ENCODE assay signal across 17 mouse cellular contexts in genomic region chr7:47053287-47053686, GRCm38 (mm10). TPM values are rescaled to one million over a fixed set of nuclear protein-coding genes. Genes with fewer than 3 reads are reported as not detected.
A peak's percentile ranks its signal among the peaks of the same experiment; 100 is the strongest.
DNase-seq lines count a peak whose midpoint lies in the region; ATAC-seq lines count a peak whose summit lies in the region.
"Had no signal": no experiment of that assay in that cellular context is flagged by ENCODE, and none has a peak within 500 bp of the region (broad histone marks: within the 10 kb centered on the region; RNA-seq: fewer than 3 reads in every experiment).

No protein-coding gene starts in this region.

- WGBS in kidney, embryonic 16.5 days: 95% methylated on average over 15 of the region's 15 CpGs

- H3K27me3 ChIP-seq in kidney, embryonic 16.5 days (ENCODE audit: insufficient read depth, low read length): no peaks in the 10 kb centered on the region
- H3K27me3 ChIP-seq: neural tube, embryonic 12.5 days had no signal

- ATAC-seq in kidney, embryonic 16.5 days (ENCODE audit: low FRiP score, low TSS enrichment): no peak
- ATAC-seq: midbrain, embryonic 16.5 days had no signal

- H3K9ac ChIP-seq in kidney, embryonic 16.5 days (replicated peaks; ENCODE audit: low read length): no peak overlapping the region
- H3K9ac ChIP-seq: neural tube, embryonic 12.5 days had no signal

- intact Hi-C loops in heart, postnatal 36 days (cut with DNase I): loop anchor here (2.0 kb wide), 1 partner anchor 20 kb away; no protein-coding TSS in a partner anchor

- DNase-seq in cerebellum, postnatal 10 days: peak; percentile 46 to 49
- no peak for DNase-seq in cerebellum, adult 8-10 months
- DNase-seq in kidney, postnatal 36 days: peak; percentile 32 to 74
- DNase-seq in adrenal gland, postnatal 10 days: peak; percentile 71
- DNase-seq in heart, postnatal 36 days: peak; percentile 42 to 44
- no peak for DNase-seq in yolk sac, embryonic 10.5 days (ENCODE audit: low spot score)
- DNase-seq: gastrocnemius, postnatal 25 days; layer of hippocampus, postnatal 36 days; lung, postnatal 14 days; retina, postnatal 1 day; spleen, adult 18-20 months had no signal

- peaks cover 3% of the 10 kb centered on the region; the same call in 1 of the 2 replicates for H3K36me3 ChIP-seq in kidney, embryonic 16.5 days (ENCODE audit: insufficient read depth, low read length)
- H3K36me3 ChIP-seq: G1E had no signal

- no peak overlapping the region for H3K4me2 ChIP-seq in kidney, embryonic 16.5 days (replicated peaks; ENCODE audit: low read depth, low read length)
- H3K4me2 ChIP-seq: neural tube, embryonic 12.5 days had no signal

- H3K27ac ChIP-seq in kidney, embryonic 16.5 days (ENCODE audit: low read length): no peak overlapping the region
- H3K27ac ChIP-seq: embryonic facial prominence, embryonic 10.5 days; hindbrain, embryonic 10.5 days; neural tube, embryonic 12.5 days had no signal

- H3K4me1 ChIP-seq in kidney, embryonic 16.5 days (ENCODE audit: insufficient read depth, low read length): peaks cover 29% of the 10 kb centered on the region

- no peak overlapping the region for H3K4me3 ChIP-seq in kidney, embryonic 16.5 days (ENCODE audit: low read length)
- H3K4me3 ChIP-seq: embryonic facial prominence, embryonic 10.5 days; hindbrain, embryonic 10.5 days; neural tube, embryonic 12.5 days had no signal

- H3K9me3 ChIP-seq in kidney, embryonic 16.5 days (ENCODE audit: low read length): no peaks in the 10 kb centered on the region
- H3K9me3 ChIP-seq: embryonic facial prominence, embryonic 10.5 days; hindbrain, embryonic 10.5 days; neural tube, embryonic 12.5 days had no signal

RNA-seq across cellular contexts. Expression of gene Tmem86a, which starts 2.9 kb away (rescaled TPM):
- polyA plus RNA-seq in kidney, embryonic 16.5 days (2015; fragmentation: Nextera tagmentation; extraction: Ambion mirVana): 34.8 and 35.8 TPM in 2 replicates
- 10 to 100 TPM; 27.0 to 32.5 TPM for total RNA-seq in adrenal gland, postnatal 10 days (2021)
- total RNA-seq in heart, postnatal 36 days (2021): 10 to 100 TPM; 29.2 to 32.6 TPM

RNA-seq across cellular contexts. Expression of gene Spty2d1, which starts 45.1 kb away (rescaled TPM):
- polyA plus RNA-seq in kidney, embryonic 16.5 days (2015; fragmentation: Nextera tagmentation; extraction: Ambion mirVana): 20.9 and 21.1 TPM in 2 replicates
- total RNA-seq in adrenal gland, postnatal 10 days (2021): 10 to 100 TPM; 14.4 to 19.3 TPM
- total RNA-seq in heart, postnatal 36 days (2021): 1 to 10 TPM; 6.7 to 8.6 TPM

Comparison
In these comparisons a context has a peak if more than half of its experiments do, and no peak if none do; other contexts are left out.
1. DNase-seq: peak in cerebellum, postnatal 10 days (2 of 2), kidney, postnatal 36 days (2 of 2), adrenal gland, postnatal 10 days (single experiment) and heart, postnatal 36 days (2 of 2); none in cerebellum, adult 8-10 months (single experiment) and yolk sac, embryonic 10.5 days (single experiment).